Mouse (Mus musculus): ENCODE results near the gene 2310022A10Rik.

2310022A10Rik gene

GRCm38 (mm10) chr7:27591266-27592216, 38.5 kb downstream of the 2310022A10Rik start, which contains the start of gene Akt2:
Akt2 (plus strand) TSS chr7:27591552.
- peak; percentile 75 for DNase-seq (ENCODE audit: low spot score)

- no peak for DNase-seq (ENCODE audit: low spot score)
Observed at GRCm38 (mm10) chr7:27592217-27592929, 39.3 kb downstream of the 2310022A10Rik start.

GRCm38 (mm10) chr7:27592934-27593645, 40.1 kb downstream of the 2310022A10Rik start:
- DNase-seq (ENCODE audit: low spot score): no peak

GRCm38 (mm10) chr7:27596586-27597503, 43.8 kb downstream of the 2310022A10Rik start:
- no peak for DNase-seq (ENCODE audit: low spot score)

GRCm38 (mm10) chr7:27598053-27598452, 45.0 kb downstream of the 2310022A10Rik start:
- no peak for DNase-seq (ENCODE audit: low spot score)

- no peak for DNase-seq (ENCODE audit: low spot score)
Observed at GRCm38 (mm10) chr7:27601628-27602027, 48.6 kb downstream of the 2310022A10Rik start.

- no peak for DNase-seq (ENCODE audit: low spot score)
Observed at GRCm38 (mm10) chr7:27602161-27602560, 49.1 kb downstream of the 2310022A10Rik start.

GRCm38 (mm10) chr7:27602835-27603234, 49.8 kb downstream of the 2310022A10Rik start:
- DNase-seq (ENCODE audit: low spot score): no peak

GRCm38 (mm10) chr7:27604661-27605348, 51.8 kb downstream of the 2310022A10Rik start:
- no peak for DNase-seq (ENCODE audit: low spot score)

- no peak for DNase-seq (ENCODE audit: low spot score)
Observed at GRCm38 (mm10) chr7:27605499-27606285, 52.7 kb downstream of the 2310022A10Rik start.

- DNase-seq (ENCODE audit: low spot score): no peak
Observed at GRCm38 (mm10) chr7:27606481-27607254, 53.6 kb downstream of the 2310022A10Rik start.

- no peak for DNase-seq (ENCODE audit: low spot score)
Observed at GRCm38 (mm10) chr7:27607580-27607979, 54.5 kb downstream of the 2310022A10Rik start.

GRCm38 (mm10) chr7:27608130-27608529, 55.1 kb downstream of the 2310022A10Rik start:
- DNase-seq (ENCODE audit: low spot score): no peak

GRCm38 (mm10) chr7:27609285-27609684, 56.3 kb downstream of the 2310022A10Rik start:
- no peak for DNase-seq (ENCODE audit: low spot score)

- no peak for DNase-seq (ENCODE audit: low spot score)
Observed at GRCm38 (mm10) chr7:27609688-27610087, 56.7 kb downstream of the 2310022A10Rik start.

- DNase-seq (ENCODE audit: low spot score): no peak
Observed at GRCm38 (mm10) chr7:27610370-27610769, 57.3 kb downstream of the 2310022A10Rik start.

- DNase-seq (ENCODE audit: low spot score): no peak
Observed at GRCm38 (mm10) chr7:27610871-27611270, 57.8 kb downstream of the 2310022A10Rik start.

GRCm38 (mm10) chr7:27612940-27613339, 59.9 kb downstream of the 2310022A10Rik start:
- DNase-seq (ENCODE audit: low spot score): no peak

All from spleen, adult 12 weeks (tissue).